Mouse (Mus musculus): Measurements from ENCODE around the gene Depdc7. TPM values are rescaled to one million over a fixed set of nuclear protein-coding genes. Genes with fewer than 3 reads are reported as not detected.

Depdc7 gene
- 1.3 and 1.6 TPM in 2 replicates for polyA plus RNA-seq (2012; rRNA removed)

DNA sequence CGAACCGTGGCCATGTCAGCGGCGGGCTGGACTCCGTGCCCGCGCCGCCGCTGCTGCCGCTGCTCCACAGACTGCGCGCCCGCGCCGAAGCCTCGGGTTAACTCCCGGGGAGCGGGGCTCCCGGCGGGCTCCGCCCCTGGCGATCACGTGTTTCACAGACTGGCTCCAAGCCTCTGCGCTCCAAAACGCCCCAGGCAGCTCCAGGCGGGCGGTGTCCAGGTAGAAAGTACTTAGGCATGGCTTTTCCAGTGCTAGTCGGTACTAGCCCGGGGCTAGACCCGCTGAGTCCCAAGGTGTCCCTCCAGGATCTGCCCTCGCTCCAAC, at the start of gene Depdc7:
Gene Depdc7, minus strand, starts transcription at position 138 of the 324 bp plus-strand sequence.

DNA sequence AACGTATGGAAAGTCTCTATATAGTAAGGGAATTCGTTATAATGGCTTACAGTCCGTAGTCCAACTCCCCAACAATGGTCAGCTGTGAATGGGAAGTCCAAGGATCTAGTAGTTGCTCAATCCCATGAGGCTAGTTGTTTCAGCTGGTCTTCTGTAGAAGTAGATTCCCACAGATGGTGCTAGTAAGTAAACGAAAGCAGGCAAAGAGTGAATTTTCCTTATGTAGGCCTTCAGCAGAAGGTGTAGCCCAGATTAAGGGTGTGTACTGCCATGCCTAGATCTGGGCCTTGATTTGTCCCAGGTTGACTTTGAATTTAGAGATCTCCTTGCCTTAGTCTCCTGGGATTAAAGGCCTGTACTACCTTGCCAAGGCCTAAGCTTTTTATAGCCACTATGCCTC, 26.4 kb downstream of the Depdc7 start, which contains the start of gene Pin1rt1:
Gene Pin1rt1, minus strand, starts transcription at position 101 of the 400 bp plus-strand sequence.

DNA sequence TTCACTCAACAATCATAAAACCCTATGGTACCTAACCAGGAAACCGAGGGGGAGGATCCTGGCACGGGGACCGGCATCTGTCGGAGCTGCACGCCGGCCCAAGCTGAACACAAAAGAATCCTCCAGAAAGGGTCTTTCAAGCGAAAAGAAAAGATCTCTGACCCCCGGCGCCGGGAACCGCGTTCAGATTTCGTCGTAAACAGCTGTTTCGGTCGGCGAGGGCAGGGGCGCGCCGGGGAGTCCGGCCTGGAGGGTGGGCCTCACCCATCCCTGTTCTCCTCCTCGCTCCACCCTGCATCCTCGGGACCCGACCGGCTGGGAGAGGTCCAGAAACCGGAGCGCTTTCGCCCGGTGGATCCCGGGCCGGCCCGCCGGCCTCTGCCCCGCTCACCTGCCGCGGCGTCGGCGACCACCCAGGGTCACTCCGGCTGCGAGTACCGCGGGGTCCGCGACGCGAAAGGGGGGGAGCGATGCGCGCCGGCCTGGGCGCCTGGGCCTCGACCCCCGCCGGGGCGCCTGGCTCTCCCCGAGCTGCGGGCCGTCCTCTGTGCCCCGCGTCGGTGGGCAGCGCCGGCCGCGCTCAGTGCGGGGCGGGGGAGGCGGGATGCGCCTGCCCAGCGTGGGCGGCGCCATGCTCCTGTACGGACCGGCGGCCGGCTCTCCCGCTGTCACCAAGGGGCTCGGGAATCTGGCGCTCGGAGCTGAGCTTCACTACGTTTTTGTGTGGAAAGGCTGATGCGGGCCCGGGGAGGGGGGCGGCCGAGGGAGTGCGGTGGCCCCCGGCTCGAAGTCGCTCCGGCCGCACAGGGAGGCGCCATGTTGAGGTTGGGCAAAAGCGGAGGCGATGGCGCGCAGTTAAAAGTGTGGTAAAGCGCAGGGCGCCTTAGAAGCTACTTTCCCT, 30.8 kb downstream of the Depdc7 start, which contains the start of gene Tcp11l1:
Gene Tcp11l1, minus strand, starts transcription at position 585 of the 901 bp plus-strand sequence.

Other genes with a start within 250 kb of the Depdc7 start
- gene Hipk3, start 248.4 kb downstream of the Depdc7 start, polyA plus RNA-seq (2012; rRNA removed), result 17.9 and 19.4 TPM in 2 replicates
- 56.4 and 58.2 TPM in 2 replicates for gene Cstf3, start 152.4 kb downstream of the Depdc7 start, polyA plus RNA-seq (2012; rRNA removed)
- 25.7 and 27.9 TPM in 2 replicates for gene Tcp11l1, start 30.7 kb downstream of the Depdc7 start, polyA plus RNA-seq (2012; rRNA removed)
- gene Pin1rt1, start 26.5 kb downstream of the Depdc7 start, polyA plus RNA-seq (2012; rRNA removed), result 0.07 TPM in 1 of 2 replicates, not detected in the other
- 13.9 and 15.4 TPM in 2 replicates for gene Qser1, start 73.9 kb upstream of the Depdc7 start, polyA plus RNA-seq (2012; rRNA removed)
- 0.33 and 0.63 TPM in 2 replicates for gene Prrg4, start 107.0 kb upstream of the Depdc7 start, polyA plus RNA-seq (2012; rRNA removed)
- gene Ccdc73, start 124.9 kb upstream of the Depdc7 start, polyA plus RNA-seq (2012; rRNA removed), result 4.9 TPM in 2 replicates

Data from central nervous system, embryonic 18 days (tissue).